Mouse (Mus musculus): ENCODE data around the gene Exoc3l2. TPM values are rescaled to one million over a fixed set of nuclear protein-coding genes. Genes with fewer than 3 reads are reported as not detected.

The Exoc3l2 gene
- polyA plus RNA-seq, 1 experiment = 41.6 TPM

DNA sequence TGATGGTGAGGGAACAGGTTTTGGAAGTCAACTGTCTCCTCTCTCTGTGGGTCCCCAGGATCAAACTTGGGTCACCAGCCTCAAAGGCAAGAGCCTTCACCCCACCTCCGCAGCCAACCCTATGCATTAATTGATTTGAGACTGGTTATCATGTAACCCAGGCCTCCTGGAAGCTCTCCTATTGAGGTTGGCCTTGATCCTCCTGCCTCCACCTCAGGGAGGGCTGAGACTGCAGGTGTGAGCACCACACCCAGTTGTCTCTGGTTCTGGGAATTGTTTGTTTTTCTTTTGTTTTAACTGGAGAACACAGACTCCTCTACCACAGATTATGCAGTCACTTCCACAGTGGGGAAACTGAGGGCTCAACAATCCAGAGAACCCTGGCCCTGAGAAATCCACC is 2.6 kb upstream of the Exoc3l2 start:
- Histone ChIP-seq H3K27ac (ENCODE audit: insufficient read depth, low read depth, low read length) (no peak overlapping the region), H3K27me3 (replicated peaks; ENCODE audit: control insufficient read depth, insufficient read depth, low read length) (no peaks in the 10 kb centered on the region), H3K36me3 (ENCODE audit: control insufficient read depth, insufficient read depth, low read length) (no peaks in the 10 kb centered on the region), H3K4me3 (ENCODE audit: insufficient read depth, low read depth, low read length) (no peak overlapping the region), H3K4me1 (ENCODE audit: control insufficient read depth, insufficient read depth, low read length) (no peaks in the 10 kb centered on the region)
- 75% methylated on average over 1 of the region's 1 CpGs for WGBS
- no peak for TF ChIP-seq POLR2A (IDR thresholded peaks at IDR 0.05; ENCODE audit: low read depth, low read length)
- no peak for TF ChIP-seq CTCF (conservative IDR thresholded peaks at IDR 0.05; ENCODE audit: insufficient read depth, insufficient read length, low read depth, low read length)
- no peak for DNase-seq

GRCm38 (mm10) chr7:19461488-19461887 is 1.6 kb upstream of the Exoc3l2 start:
- TF ChIP-seq CTCF (conservative IDR thresholded peaks at IDR 0.05; ENCODE audit: insufficient read depth, insufficient read length, low read depth, low read length) (peak; percentile 74), POLR2A (IDR thresholded peaks at IDR 0.05; ENCODE audit: low read depth, low read length) (no peak)
- Histone ChIP-seq H3K27ac (ENCODE audit: insufficient read depth, low read depth, low read length) (no peak overlapping the region), H3K27me3 (replicated peaks; ENCODE audit: control insufficient read depth, insufficient read depth, low read length) (no peaks in the 10 kb centered on the region), H3K4me1 (ENCODE audit: control insufficient read depth, insufficient read depth, low read length) (no peaks in the 10 kb centered on the region), H3K36me3 (ENCODE audit: control insufficient read depth, insufficient read depth, low read length) (no peaks in the 10 kb centered on the region), H3K4me3 (ENCODE audit: insufficient read depth, low read depth, low read length) (no peak overlapping the region)
- DNase-seq = peak; percentile 82
- 10% methylated on average over 6 of the region's 6 CpGs for WGBS

DNA sequence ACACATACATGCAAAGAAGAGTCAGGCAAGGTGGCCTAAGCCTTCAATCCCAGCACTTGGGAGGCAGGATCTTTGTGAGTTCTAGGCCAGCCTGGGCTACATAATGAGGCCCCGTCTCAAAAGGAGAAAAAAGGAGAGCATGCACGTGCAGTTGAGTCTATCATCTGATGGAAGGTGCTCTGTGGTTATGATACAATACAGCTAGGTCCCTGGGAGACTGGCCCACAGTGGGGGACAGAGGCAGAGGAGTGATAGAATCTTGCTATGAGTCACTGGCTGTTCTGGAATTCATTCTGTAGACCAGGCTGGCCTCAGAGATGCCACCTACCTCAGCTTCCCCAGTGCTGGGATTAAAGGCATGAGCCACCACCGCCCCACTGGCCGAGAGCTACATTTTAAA is 688 bp upstream of the Exoc3l2 start:
- no peak for DNase-seq
- no peak for TF ChIP-seq CTCF (conservative IDR thresholded peaks at IDR 0.05; ENCODE audit: insufficient read depth, insufficient read length, low read depth, low read length)
- no peak for TF ChIP-seq POLR2A (IDR thresholded peaks at IDR 0.05; ENCODE audit: low read depth, low read length)
- Histone ChIP-seq H3K27me3 (replicated peaks; ENCODE audit: control insufficient read depth, insufficient read depth, low read length) (no peaks in the 10 kb centered on the region), H3K27ac (ENCODE audit: insufficient read depth, low read depth, low read length) (peak overlapping the region; percentile 59; the same call in 1 of the 2 replicates), H3K4me1 (ENCODE audit: control insufficient read depth, insufficient read depth, low read length) (no peaks in the 10 kb centered on the region), H3K36me3 (ENCODE audit: control insufficient read depth, insufficient read depth, low read length) (no peaks in the 10 kb centered on the region), H3K4me3 (ENCODE audit: insufficient read depth, low read depth, low read length) (peak overlapping the region; percentile 11; the same call in 1 of the 2 replicates)
- 72% methylated on average over 4 of the region's 4 CpGs for WGBS

- Histone ChIP-seq H3K27ac (ENCODE audit: insufficient read depth, low read depth, low read length) (peak overlapping the region; percentile 73), H3K27me3 (replicated peaks; ENCODE audit: control insufficient read depth, insufficient read depth, low read length) (no peaks in the 10 kb centered on the region), H3K4me3 (ENCODE audit: insufficient read depth, low read depth, low read length) (peak overlapping the region; percentile 54), H3K4me1 (ENCODE audit: control insufficient read depth, insufficient read depth, low read length) (no peaks in the 10 kb centered on the region), H3K36me3 (ENCODE audit: control insufficient read depth, insufficient read depth, low read length) (no peaks in the 10 kb centered on the region)
- 31% methylated on average over 22 of the region's 22 CpGs for WGBS
- TF ChIP-seq CTCF (conservative IDR thresholded peaks at IDR 0.05; ENCODE audit: insufficient read depth, insufficient read length, low read depth, low read length) = no peak
- no peak for TF ChIP-seq POLR2A (IDR thresholded peaks at IDR 0.05; ENCODE audit: low read depth, low read length)
- DNase-seq = no peak
These were observed 1.5 kb downstream of the Exoc3l2 start for GRCm38 (mm10) chr7:19464367-19465307.

DNA sequence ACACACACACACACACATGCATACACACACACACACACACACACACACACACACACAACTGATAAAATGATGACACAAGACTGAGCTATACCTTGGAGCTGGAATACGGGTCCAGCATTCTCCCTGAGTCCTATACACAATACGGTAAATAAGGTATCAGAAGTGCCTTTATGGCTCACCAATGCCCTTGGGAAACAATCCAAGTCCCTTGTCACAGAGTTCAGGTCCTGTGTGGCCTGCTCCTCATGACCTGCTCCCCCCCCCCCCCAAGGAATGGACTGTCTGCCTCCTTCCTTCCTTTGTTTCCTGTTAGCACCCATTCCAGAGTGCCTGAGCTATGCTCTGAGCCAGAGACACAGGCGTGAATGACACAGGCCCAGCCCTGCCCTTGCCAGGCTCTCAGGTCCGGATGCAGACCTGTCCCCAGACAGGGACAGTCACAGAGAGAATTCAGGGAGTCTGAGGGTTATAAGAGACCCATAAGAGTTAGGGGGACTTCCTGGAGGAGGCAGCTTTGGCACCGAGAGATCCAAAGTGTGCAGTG is 3.5 kb downstream of the Exoc3l2 start:
- Histone ChIP-seq H3K4me1 (ENCODE audit: control insufficient read depth, insufficient read depth, low read length) (no peaks in the 10 kb centered on the region), H3K27me3 (replicated peaks; ENCODE audit: control insufficient read depth, insufficient read depth, low read length) (no peaks in the 10 kb centered on the region), H3K4me3 (ENCODE audit: insufficient read depth, low read depth, low read length) (peak overlapping the region; percentile 54), H3K36me3 (ENCODE audit: control insufficient read depth, insufficient read depth, low read length) (no peaks in the 10 kb centered on the region), H3K27ac (ENCODE audit: insufficient read depth, low read depth, low read length) (peak overlapping the region; percentile 79)
- TF ChIP-seq POLR2A (IDR thresholded peaks at IDR 0.05; ENCODE audit: low read depth, low read length) = no peak
- no peak for TF ChIP-seq CTCF (conservative IDR thresholded peaks at IDR 0.05; ENCODE audit: insufficient read depth, insufficient read length, low read depth, low read length)
- WGBS = 58% methylated on average over 5 of the region's 5 CpGs
- DNase-seq = peak; percentile 78

- no peak for TF ChIP-seq POLR2A (IDR thresholded peaks at IDR 0.05; ENCODE audit: low read depth, low read length)
- no peak for TF ChIP-seq CTCF (conservative IDR thresholded peaks at IDR 0.05; ENCODE audit: insufficient read depth, insufficient read length, low read depth, low read length)
- Histone ChIP-seq H3K4me1 (ENCODE audit: control insufficient read depth, insufficient read depth, low read length) (no peaks in the 10 kb centered on the region), H3K4me3 (ENCODE audit: insufficient read depth, low read depth, low read length) (no peak overlapping the region), H3K36me3 (ENCODE audit: control insufficient read depth, insufficient read depth, low read length) (no peaks in the 10 kb centered on the region), H3K27ac (ENCODE audit: insufficient read depth, low read depth, low read length) (peak overlapping the region; percentile 79), H3K27me3 (replicated peaks; ENCODE audit: control insufficient read depth, insufficient read depth, low read length) (no peaks in the 10 kb centered on the region)
- 33% methylated on average over 6 of the region's 6 CpGs for whole genome bisulfite sequencing
- peak; percentile 74 for DNase-seq
These were observed 4.5 kb downstream of the Exoc3l2 start for GRCm38 (mm10) chr7:19467638-19468037.

DNA sequence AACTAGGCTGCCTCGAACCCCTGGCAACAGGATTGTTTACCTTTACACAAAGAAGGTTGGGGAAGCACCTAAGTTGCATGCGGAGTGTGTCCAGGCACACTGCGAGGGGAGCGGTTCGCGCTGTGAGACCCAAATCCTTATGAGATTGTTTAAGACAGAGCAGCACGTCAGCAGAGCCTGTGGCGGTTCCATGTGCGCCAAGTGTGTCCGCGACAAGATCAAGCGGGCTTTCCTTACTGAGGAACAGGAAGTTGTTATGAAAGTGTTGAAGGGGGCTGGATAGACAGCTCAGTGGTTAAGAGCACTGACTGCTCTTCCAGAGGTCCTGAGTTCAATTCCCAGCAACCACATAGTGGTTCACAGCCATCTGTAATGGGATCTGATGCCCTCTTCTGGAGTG is 5.1 kb downstream of the Exoc3l2 start:
- no peaks in the 10 kb centered on the region for H3K4me1 ChIP-seq (ENCODE audit: control insufficient read depth, insufficient read depth, low read length)
- H3K36me3 ChIP-seq (ENCODE audit: control insufficient read depth, insufficient read depth, low read length) = no peaks in the 10 kb centered on the region
- TF ChIP-seq POLR2A (IDR thresholded peaks at IDR 0.05; ENCODE audit: low read depth, low read length) (no peak), CTCF (conservative IDR thresholded peaks at IDR 0.05; ENCODE audit: insufficient read depth, insufficient read length, low read depth, low read length) (no peak)
- WGBS = 56% methylated on average over 12 of the region's 12 CpGs
- H3K27me3 ChIP-seq (replicated peaks; ENCODE audit: control insufficient read depth, insufficient read depth, low read length) = no peaks in the 10 kb centered on the region
- H3K4me3 ChIP-seq (ENCODE audit: insufficient read depth, low read depth, low read length) = no peak overlapping the region
- no peak for DNase-seq
- H3K27ac ChIP-seq (ENCODE audit: insufficient read depth, low read depth, low read length) = peak overlapping the region; percentile 49

Measured in kidney, adult 2 months (tissue).